Mouse (Mus musculus) heart, embryonic 13.5 days (tissue): ENCODE measurements at regions not wholly inside any gene's neighbourhood (a gene's known extent, or its start where the extent isn't known, plus 50 kb on each side); places are given as distances from the start of the nearest gene placed in this dataset.
A peak's percentile ranks its signal among the peaks of the same experiment; 100 is the strongest.
"Not testable (repeated sequence)": the region's sequence is repeated elsewhere in the genome, so short reads cannot be mapped to it uniquely, and the experiment has no call there.

Source experiments
- ATAC-seq: fragments of 200-750 bp; cut with Nextera tagmentation; 2 replicates; pipeline ENCODE4 v1.8.0; 2017; ENCODE audit warnings: moderate TSS enrichment; ENCODE audit not compliant: insufficient number of reproducible peaks, low FRiP score, low TSS enrichment; ENCODE audit errors: extremely low read depth
- H3K27ac ChIP-seq: fragments of 300-500 bp; sonication (generic); replicated peaks from 2 replicates; pipeline ENCODE4 v1.5.1; 2015; ENCODE audit warnings: moderate library complexity, mild to moderate bottlenecking, inconsistent platforms
- H3K27me3 ChIP-seq: fragments of 300-500 bp; sonication (generic); replicated peaks from 2 replicates; pipeline ENCODE4 v1.6.1; 2015; ENCODE audit warnings: mild to moderate bottlenecking, inconsistent platforms
- H3K36me3 ChIP-seq: fragments of 300-500 bp; sonication (generic); 2 replicates; pipeline ENCODE4 v1.6.1; 2015; ENCODE audit warnings: mild to moderate bottlenecking, inconsistent platforms
- H3K4me1 ChIP-seq: fragments of 300-500 bp; sonication (generic); 2 replicates; pipeline ENCODE4 v1.6.1; 2015; ENCODE audit warnings: inconsistent platforms
- H3K4me2 ChIP-seq: fragments of 300-500 bp; sonication (generic); 2 replicates; pipeline ENCODE4 v1.6.1; 2015; ENCODE audit warnings: inconsistent platforms, mild to moderate bottlenecking, moderate library complexity
- H3K4me3 ChIP-seq: fragments of 300-500 bp; sonication (generic); 2 replicates; pipeline ENCODE4 v1.5.1; 2015; ENCODE audit warnings: moderate library complexity, mild to moderate bottlenecking, inconsistent platforms
- H3K9ac ChIP-seq: fragments of 300-500 bp; sonication (generic); 2 replicates; pipeline ENCODE4 v1.6.1; 2015; ENCODE audit warnings: inconsistent platforms, mild to moderate bottlenecking, moderate library complexity
- H3K9me3 ChIP-seq: fragments of 300-500 bp; sonication (generic); 2 replicates; pipeline ENCODE4 v1.6.1; 2016; ENCODE audit warnings: inconsistent platforms
- WGBS: fragments of 180-500 bp; shearing (Covaris S2); methylation state at CpG from one replicate; pipeline ENCODE4 v1.1.7; 2015; ENCODE audit warnings: mixed read lengths; 5-methylcytosine and 5-hydroxymethylcytosine counted together

- no peaks in the 10 kb centered on the region for H3K27me3 ChIP-seq
- no peak overlapping the region for H3K9ac ChIP-seq
- 0 out of 2 replicates have a peak overlapping the region, but pooled peaks have one; percentile 3 for H3K27ac ChIP-seq
- ATAC-seq = no peak
- no peaks in the 10 kb centered on the region for H3K36me3 ChIP-seq
- no peak overlapping the region for H3K4me2 ChIP-seq
- H3K9me3 ChIP-seq = no peaks in the 10 kb centered on the region
- H3K4me1 ChIP-seq = 0 out of 2 replicates have a peak, but pooled peaks cover 2% of the 10 kb centered on the region
- no peak overlapping the region for H3K4me3 ChIP-seq
Measured at GRCm38 (mm10) chr1:94582526-94582925, 530.2 kb upstream of the Pdcd1 start.

DNA sequence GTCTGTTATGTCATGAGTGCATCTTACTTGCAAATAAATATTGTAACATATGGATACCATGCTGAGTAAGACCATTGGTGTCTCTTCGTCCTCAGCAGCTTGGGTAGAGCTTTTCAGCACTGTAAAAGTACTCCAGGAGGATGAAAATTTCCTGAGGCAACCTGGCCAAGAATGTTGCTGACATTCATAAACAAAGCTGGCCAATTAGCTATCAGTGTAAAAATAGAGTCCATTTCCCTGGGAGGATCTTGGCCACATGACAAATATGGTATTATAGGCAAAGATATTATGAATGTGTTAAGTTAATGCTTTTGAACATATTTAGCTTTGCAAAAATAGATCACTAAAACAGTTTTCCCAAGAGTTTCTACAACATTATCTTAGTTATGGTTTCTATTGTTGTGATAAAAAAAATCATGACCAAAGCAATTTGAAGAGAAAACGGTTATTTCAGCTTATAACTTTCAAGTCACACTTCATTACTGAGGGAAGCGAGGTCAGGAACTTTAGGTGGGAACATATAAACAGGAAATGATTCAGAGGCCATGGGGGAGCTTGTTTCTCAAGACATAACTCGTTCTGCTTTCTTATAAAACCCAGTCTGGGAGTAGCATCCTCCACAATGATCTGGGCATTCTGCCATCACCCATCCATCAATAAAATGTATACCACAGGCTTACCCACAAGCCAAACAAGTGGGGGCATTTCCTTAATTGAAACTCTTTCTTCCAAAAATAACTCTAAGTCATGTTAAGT lies 529.5 kb upstream of the Pdcd1 start:
- no peaks in the 10 kb centered on the region for H3K9me3 ChIP-seq
- no peaks in the 10 kb centered on the region for H3K36me3 ChIP-seq
- H3K4me1 ChIP-seq = 0 out of 2 replicates have a peak, but pooled peaks cover 2% of the 10 kb centered on the region
- H3K4me3 ChIP-seq = no peak overlapping the region
- no peak for ATAC-seq
- H3K27ac ChIP-seq = no peak overlapping the region
- no peak overlapping the region for H3K4me2 ChIP-seq
- H3K27me3 ChIP-seq = no peaks in the 10 kb centered on the region
- 42% methylated on average over 4 of the region's 4 CpGs for WGBS
- H3K9ac ChIP-seq = no peak overlapping the region

GRCm38 (mm10) chr1:94532773-94533541 lies 480.6 kb upstream of the Pdcd1 start:
- H3K4me1 ChIP-seq = no peaks in the 10 kb centered on the region
- WGBS = 71% methylated on average over 4 of the region's 4 CpGs

GRCm38 (mm10) chr1:94504080-94504520 lies 451.7 kb upstream of the Pdcd1 start:
- Histone ChIP-seq H3K27me3 (no peaks in the 10 kb centered on the region), H3K27ac (no peak overlapping the region), H3K36me3 (no peaks in the 10 kb centered on the region), H3K9ac (no peak overlapping the region), H3K4me1 (no peaks in the 10 kb centered on the region), H3K4me3 (no peak overlapping the region), H3K9me3 (no peaks in the 10 kb centered on the region), H3K4me2 (no peak overlapping the region)
- 43% methylated on average over 4 of the region's 4 CpGs for WGBS
- ATAC-seq = no peak

More at GRCm38 (mm10) chr1:94532773-94533541, 480.6 kb upstream of the Pdcd1 start:
- H3K9me3 ChIP-seq = no peaks in the 10 kb centered on the region
- no peak overlapping the region for H3K4me2 ChIP-seq
- no peaks in the 10 kb centered on the region for H3K27me3 ChIP-seq
- no peaks in the 10 kb centered on the region for H3K36me3 ChIP-seq
- no peak overlapping the region for H3K4me3 ChIP-seq
- no peak overlapping the region for H3K27ac ChIP-seq
- ATAC-seq = no peak
- no peak overlapping the region for H3K9ac ChIP-seq

- 59% methylated on average over 6 of the region's 6 CpGs for WGBS
- H3K9me3 ChIP-seq = no peaks in the 10 kb centered on the region
- H3K27me3 ChIP-seq = no peaks in the 10 kb centered on the region
- H3K9ac ChIP-seq = no peak overlapping the region
- no peak overlapping the region for H3K4me2 ChIP-seq
- no peaks in the 10 kb centered on the region for H3K36me3 ChIP-seq
- no peaks in the 10 kb centered on the region for H3K4me1 ChIP-seq
- H3K27ac ChIP-seq = no peak overlapping the region
- no peak overlapping the region for H3K4me3 ChIP-seq
- no peak for ATAC-seq
Measured at GRCm38 (mm10) chr1:94503379-94504079, 451.2 kb upstream of the Pdcd1 start.

DNA sequence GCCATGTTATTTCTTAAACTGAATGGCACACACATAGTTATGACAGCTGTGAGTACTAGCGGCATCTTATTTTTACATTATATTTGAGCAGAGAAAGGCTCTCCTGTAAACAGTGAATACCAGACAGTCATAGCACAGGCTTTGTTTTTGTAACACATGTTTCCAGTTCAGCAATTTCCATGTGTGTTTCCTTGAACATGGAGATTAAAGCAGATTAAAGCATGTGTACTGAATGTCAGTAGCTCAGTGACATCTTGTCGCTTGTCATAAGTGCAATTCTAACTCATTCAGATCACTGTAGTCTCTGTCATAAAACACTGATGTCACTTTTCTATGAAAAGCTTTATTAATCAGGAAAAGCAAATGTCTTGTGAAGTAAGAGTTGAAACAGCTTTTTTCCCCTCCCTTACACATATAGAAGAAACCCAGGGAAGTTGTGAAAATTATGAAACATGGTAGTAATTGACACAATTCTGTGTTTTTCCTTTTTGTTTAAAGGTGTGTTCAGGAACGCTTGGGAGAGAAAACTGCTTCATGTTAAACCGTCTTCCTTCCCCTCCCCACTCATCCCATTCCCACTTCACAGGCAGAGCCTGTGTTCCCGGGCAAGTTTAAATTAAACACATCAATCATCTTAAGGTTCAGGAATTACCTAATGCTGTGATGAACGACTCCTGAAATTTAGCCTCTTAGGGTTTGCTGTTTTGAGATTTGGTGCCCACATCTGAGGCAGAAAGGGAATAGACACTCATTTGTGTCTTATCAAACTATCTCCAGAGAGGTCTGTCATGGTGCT lies 449.9 kb upstream of the Pdcd1 start:
- H3K36me3 ChIP-seq = no peaks in the 10 kb centered on the region
- ATAC-seq = no peak
- 53% methylated on average over 6 of the region's 6 CpGs for WGBS
- no peak overlapping the region for H3K4me2 ChIP-seq
- no peak overlapping the region for H3K9ac ChIP-seq
- H3K4me1 ChIP-seq = no peaks in the 10 kb centered on the region
- no peaks in the 10 kb centered on the region for H3K9me3 ChIP-seq
- H3K4me3 ChIP-seq = no peak overlapping the region
- no peak overlapping the region for H3K27ac ChIP-seq
- no peaks in the 10 kb centered on the region for H3K27me3 ChIP-seq

DNA sequence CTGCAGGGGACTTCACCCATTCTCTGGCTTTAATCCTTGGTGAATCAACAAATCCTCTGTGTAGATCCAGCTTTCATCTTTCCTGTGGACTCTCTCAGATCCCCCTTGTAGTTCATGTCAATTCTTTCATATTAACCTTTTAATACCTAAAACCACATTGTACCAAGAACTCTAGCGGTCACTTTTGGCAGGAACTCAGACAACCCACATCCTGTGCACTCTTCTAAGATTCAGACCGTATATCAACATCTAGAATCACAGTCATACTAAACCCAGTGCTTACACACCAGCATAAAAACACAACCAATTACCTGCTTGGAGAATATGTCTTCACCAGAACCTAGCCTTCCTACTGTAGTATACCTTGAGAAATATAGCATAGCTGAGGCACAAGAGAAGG lies 444.6 kb upstream of the Pdcd1 start:
- H3K4me2 ChIP-seq = no peak overlapping the region
- no peak overlapping the region for H3K9ac ChIP-seq
- no peak for ATAC-seq
- 79% methylated on average over 2 of the region's 2 CpGs for WGBS
- no peaks in the 10 kb centered on the region for H3K4me1 ChIP-seq
- H3K36me3 ChIP-seq = no peaks in the 10 kb centered on the region
- no peaks in the 10 kb centered on the region for H3K9me3 ChIP-seq
- no peaks in the 10 kb centered on the region for H3K27me3 ChIP-seq
- H3K4me3 ChIP-seq = no peak overlapping the region
- no peak overlapping the region for H3K27ac ChIP-seq

- 83% methylated on average over 3 of the region's 3 CpGs for WGBS
- Histone ChIP-seq H3K27ac (no peak overlapping the region), H3K4me2 (no peak overlapping the region), H3K4me1 (no peaks in the 10 kb centered on the region), H3K9ac (no peak overlapping the region), H3K9me3 (no peaks in the 10 kb centered on the region), H3K4me3 (no peak overlapping the region), H3K36me3 (no peaks in the 10 kb centered on the region), H3K27me3 (no peaks in the 10 kb centered on the region)
- ATAC-seq = no peak
Measured at GRCm38 (mm10) chr1:94496341-94496740, 444.0 kb upstream of the Pdcd1 start.

- no peaks in the 10 kb centered on the region for H3K27me3 ChIP-seq
- no peak overlapping the region for H3K27ac ChIP-seq
- 72% methylated on average over 3 of the region's 3 CpGs for WGBS
- H3K9ac ChIP-seq = no peak overlapping the region
- H3K4me3 ChIP-seq = no peak overlapping the region
- no peaks in the 10 kb centered on the region for H3K36me3 ChIP-seq
- no peak for ATAC-seq
- H3K9me3 ChIP-seq = no peaks in the 10 kb centered on the region
- H3K4me2 ChIP-seq = no peak overlapping the region
- no peaks in the 10 kb centered on the region for H3K4me1 ChIP-seq
Measured at GRCm38 (mm10) chr1:94487062-94487461, 434.7 kb upstream of the Pdcd1 start.

DNA sequence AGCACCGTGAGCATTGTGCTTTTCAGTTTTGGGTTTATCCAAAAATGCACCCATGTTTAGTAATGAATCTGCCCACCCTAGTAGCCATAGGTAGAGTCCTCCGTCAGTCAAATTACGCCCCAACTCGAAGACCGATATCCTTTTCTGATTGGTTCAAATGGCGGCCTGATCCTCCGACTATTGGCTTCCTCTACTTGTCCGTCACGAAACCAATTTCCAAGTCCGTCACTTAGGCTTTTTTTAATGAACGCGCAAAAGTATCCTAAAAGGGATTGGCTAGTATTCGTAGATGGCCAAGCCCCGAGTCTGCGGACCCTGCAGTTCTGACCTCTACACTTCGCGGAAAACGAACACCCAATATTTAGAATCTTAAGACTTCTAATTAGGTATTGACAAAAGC lies 417.5 kb upstream of the Pdcd1 start:
- peak; percentile 68 for ATAC-seq
- H3K4me1 ChIP-seq = not testable (repeated sequence)

DNA sequence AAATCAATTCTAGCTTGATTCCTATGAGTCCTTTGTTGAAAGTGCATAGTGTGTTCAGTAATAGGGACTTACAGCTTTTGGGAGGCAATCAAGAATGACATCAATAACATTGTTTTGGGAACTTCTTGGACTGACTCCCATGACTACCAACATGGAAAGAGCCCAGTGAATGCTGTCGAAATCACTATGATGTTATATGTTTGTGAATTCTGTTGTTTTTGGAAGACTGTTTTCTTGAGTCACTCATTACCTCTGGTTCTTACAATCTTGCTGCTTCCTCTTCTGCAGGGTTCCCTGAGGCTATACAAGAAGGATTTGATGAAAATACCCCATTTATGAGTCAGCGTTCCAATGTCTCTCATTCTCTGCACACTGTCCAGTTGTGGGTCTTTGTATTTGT lies 371.4 kb upstream of the Pdcd1 start:
- ATAC-seq = no peak
- WGBS = 74% methylated on average over 2 of the region's 2 CpGs

More for the DNA sequence above, 417.5 kb upstream of the Pdcd1 start:
- H3K4me2 ChIP-seq, H3K9ac ChIP-seq, H3K36me3 ChIP-seq, H3K4me3 ChIP-seq, H3K27ac ChIP-seq, H3K9me3 ChIP-seq, H3K27me3 ChIP-seq: not testable (repeated sequence)
- WGBS = 90% methylated on average over 18 of the region's 18 CpGs

More for the DNA sequence above, 371.4 kb upstream of the Pdcd1 start:
- Histone ChIP-seq H3K4me2 (no peak overlapping the region), H3K9me3 (no peaks in the 10 kb centered on the region), H3K27me3 (no peaks in the 10 kb centered on the region), H3K27ac (no peak overlapping the region), H3K36me3 (no peaks in the 10 kb centered on the region), H3K4me3 (no peak overlapping the region), H3K4me1 (no peaks in the 10 kb centered on the region), H3K9ac (no peak overlapping the region)
